Mouse (Mus musculus): ENCODE measurements around the gene Gm49387.

GRCm38 (mm10) chr14:31613671-31614070, 27.0 kb downstream of the Gm49387 start:
- TF ChIP-seq POLR2A (IDR thresholded peaks at IDR 0.05; ENCODE audit: borderline replicate concordance, low read depth, low read length) (no peak), CTCF (IDR thresholded peaks at IDR 0.05; ENCODE audit: low read depth, low read length) (no peak)
